Mouse (Mus musculus) liver, embryonic 14.5 days (tissue): ENCODE measurements at regions not wholly inside any gene's neighbourhood (a gene's known extent, or its start where the extent isn't known, plus 50 kb on each side); places are given as distances from the start of the nearest gene placed in this dataset.

Experiments
- CTCF ChIP-seq: IDR thresholded peaks from 2 replicates; pipeline ENCODE4 v1.5.1; 2016; ENCODE audit warnings: antibody characterized with exemption, low read depth, control low read depth
- EP300 ChIP-seq: IDR thresholded peaks from 2 replicates; pipeline ENCODE4 v1.6.1; 2016; ENCODE audit warnings: antibody characterized with exemption, low read depth

DNA sequence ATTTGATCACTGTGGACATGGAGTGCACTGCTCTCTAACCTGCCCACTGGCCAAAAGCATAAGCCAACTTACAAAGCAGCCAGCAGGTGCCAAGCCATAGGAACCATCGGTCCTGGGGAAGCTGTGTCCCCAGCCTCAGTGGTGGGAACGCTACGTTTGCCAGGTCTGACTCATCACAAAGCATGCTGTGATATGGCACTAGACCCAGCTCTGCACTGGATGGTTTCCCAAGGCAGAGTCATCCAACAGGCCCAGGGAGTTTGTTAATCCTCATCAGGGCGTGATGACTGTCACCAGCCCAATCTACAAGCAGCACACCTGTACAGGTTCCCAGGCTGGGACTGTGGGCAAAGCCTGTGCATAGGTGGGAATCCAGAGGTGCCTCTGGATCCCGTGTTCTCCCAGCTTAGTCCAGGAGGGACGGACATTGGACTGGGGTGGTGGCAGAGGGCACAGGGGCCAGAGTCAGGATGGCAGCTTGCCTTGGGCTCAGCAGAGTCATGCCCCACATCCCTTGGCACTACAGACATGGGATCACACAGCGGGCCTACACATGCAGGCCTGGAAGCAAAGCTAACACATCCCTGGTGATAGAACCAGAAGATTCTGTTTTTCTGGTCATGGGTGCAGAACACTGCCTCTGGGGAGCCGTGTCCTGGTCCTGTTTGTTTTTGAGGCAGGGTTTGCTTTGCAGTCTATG is 81.8 kb upstream of the Ppp2r5a start:
- TF ChIP-seq CTCF (no peak), EP300 (no peak)
